Mouse (Mus musculus): Measurements from ENCODE around the gene Yod1.

- TF ChIP-seq E2F4 (IDR thresholded peaks at IDR 0.05; ENCODE audit: borderline replicate concordance, low read depth, low read length) = no peak
- no peak for TF ChIP-seq HCFC1 (IDR thresholded peaks at IDR 0.05; ENCODE audit: low read depth, low read length)
- TF ChIP-seq USF1 (IDR thresholded peaks at IDR 0.05; ENCODE audit: low read depth, low read length) = no peak
- TF ChIP-seq POLR2A (IDR thresholded peaks at IDR 0.05; ENCODE audit: control insufficient read depth in 1 of 2, insufficient read depth in 1 of 2, low read depth in 1 of 2, low read length in 2 of 2, poor library complexity in 1 of 2) = no peak
- no peak for TF ChIP-seq CTCF (IDR thresholded peaks at IDR 0.05 in 2 of 3, conservative IDR thresholded peaks at IDR 0.05 in 1 of 3; ENCODE audit: control insufficient read depth in 1 of 3, insufficient read depth in 1 of 3, low read depth in 2 of 3, low read length in 3 of 3, poor library complexity in 1 of 3, severe bottlenecking in 1 of 3)
These were observed 3.1 kb upstream of the Yod1 start for GRCm38 (mm10) chr1:130714046-130714445.

All from MEL (cell line).